ENCODE assay signal across 15 mouse cellular contexts in the genomic region with DNA sequence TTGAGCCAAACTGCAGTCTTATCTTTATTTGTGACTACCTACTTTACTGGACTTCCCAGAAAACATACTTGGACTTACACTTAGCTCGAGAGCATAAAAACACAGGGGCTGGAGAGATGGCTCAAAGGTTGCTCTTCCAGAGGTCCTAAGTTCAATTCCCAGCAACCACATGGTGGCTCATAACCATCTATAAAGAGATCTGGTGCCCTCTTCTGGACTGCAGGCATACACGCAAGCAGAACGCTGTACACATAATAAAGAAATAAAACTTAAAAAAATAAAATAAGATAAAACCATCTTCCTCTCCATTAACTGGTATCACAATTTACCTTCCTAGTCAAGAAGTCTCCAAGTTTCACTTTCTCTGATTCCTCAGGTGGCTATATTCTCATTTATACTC. TPM values are rescaled to one million over a fixed set of nuclear protein-coding genes. Genes with fewer than 3 reads are reported as not detected.
DNase-seq lines count a peak whose midpoint lies in the region; ATAC-seq and TF ChIP-seq lines count a peak whose summit lies in the region.
"Had no signal": no experiment of that assay in that cellular context is flagged by ENCODE, and none has a peak within 500 bp of the region (broad histone marks: within the 10 kb centered on the region; RNA-seq: fewer than 3 reads in every experiment).

No protein-coding gene starts in this region.

- ATAC-seq in erythroblast, adult 5-6 weeks (replicated peaks; ENCODE audit: low FRiP score, poor library complexity, severe bottlenecking) = no peak

- no peak overlapping the region for H3K27ac ChIP-seq in cerebellum, adult 2 months (ENCODE audit: insufficient read depth, low read length)
- no peak overlapping the region for H3K27ac ChIP-seq in layer of hippocampus, adult 2 months
- H3K27ac ChIP-seq: hindbrain, embryonic 13.5 days; limb, embryonic 13.5 days had no signal

- peaks cover 9% of the 10 kb centered on the region for H3K4me1 ChIP-seq in cerebellum, adult 2 months (ENCODE audit: control insufficient read depth, insufficient read depth, low read length)

- no peak overlapping the region for H3K4me3 ChIP-seq in cerebellum, adult 2 months (replicated peaks; ENCODE audit: insufficient read depth, low read depth, low read length)
- no peak overlapping the region for H3K4me3 ChIP-seq in layer of hippocampus, adult 2 months
- H3K4me3 ChIP-seq: hindbrain, embryonic 13.5 days; limb, embryonic 13.5 days had no signal

- no peaks in the 10 kb centered on the region for H3K27me3 ChIP-seq in cerebellum, adult 2 months (ENCODE audit: control insufficient read depth, insufficient read depth, low read length)
- H3K27me3 ChIP-seq: hindbrain, embryonic 13.5 days; limb, embryonic 13.5 days had no signal

- no peak for TF ChIP-seq POLR2A in cerebellum, adult 2 months (IDR thresholded peaks at IDR 0.05; ENCODE audit: borderline replicate concordance, insufficient read depth, low read length)

- WGBS in cerebellum, adult 2 months = 99% methylated on average over 3 of the region's 3 CpGs

- no peak for DNase-seq in cerebellum, adult 2 months
- no peak for DNase-seq in cerebellum, postnatal 4 days (ENCODE audit: low spot score in 2 of 2)
- no peak for DNase-seq in layer of hippocampus, adult 2 months (ENCODE audit: low spot score in 2 of 2)
- DNase-seq in layer of hippocampus, postnatal 10 days (ENCODE audit: low spot score in 2 of 2) = no peak
- peak; percentile 13 for DNase-seq in 416B (ENCODE audit: low read depth)
- peak; percentile 48 for DNase-seq in R1 (ENCODE audit: low read depth, low spot score)
- DNase-seq in MN1 (ENCODE audit: low spot score) = no peak
- DNase-seq: B cell, adult 2 months; cerebellum, adult 11-12 months; kidney, adult 9 months; lung, adult 2 months; thymus, postnatal 25 days had no signal

- TF ChIP-seq CTCF in cerebellum, adult 2 months (IDR thresholded peaks at IDR 0.05; ENCODE audit: borderline replicate concordance, insufficient read depth, low read depth, low read length) = peak; percentile 8; the same call in 1 of the 2 replicates
- peak; percentile 61 for TF ChIP-seq CTCF in layer of hippocampus, adult 2 months (conservative IDR thresholded peaks at IDR 0.05)

RNA-seq across cellular contexts. Expression of gene Camsap2, which starts 5.4 kb away (rescaled TPM):
- polyA plus RNA-seq in cerebellum, adult 2 months (2012; rRNA removed) = 51.1 and 51.2 TPM in 2 replicates
- total RNA-seq in layer of hippocampus, adult 2 months (2021) = 100 to 1,000 TPM; 132 to 141 TPM
- total RNA-seq in layer of hippocampus, postnatal 10 days (2021) = 100 to 1,000 TPM; 149 to 165 TPM
- 23.0 and 33.6 TPM in 2 replicates for total RNA-seq in erythroblast, adult 5-6 weeks (2015; ENCODE audit: low replicate concordance)
- total RNA-seq in erythroblast, adult 5-6 weeks (2017; ENCODE audit: low replicate concordance) = 53.8 and 56.0 TPM in 2 replicates

Comparison
In these comparisons a context has a peak if more than half of its experiments do, and no peak if none do; other contexts are left out.
1. DNase-seq: peak in 416B (single experiment) and R1 (single experiment); none in cerebellum, adult 2 months (0 of 2), cerebellum, postnatal 4 days (0 of 2), layer of hippocampus, adult 2 months (0 of 2), layer of hippocampus, postnatal 10 days (0 of 2) and MN1 (single experiment).